Mouse (Mus musculus) neutrophil, adult 5-6 weeks (primary cell): ENCODE data around the gene Gm4952. TPM values are rescaled to one million over a fixed set of nuclear protein-coding genes. Genes with fewer than 3 reads are reported as not detected.

Source experiments
- total RNA-seq: library from RNA; stranded (forward); fragments of 200-1000 nt; gene quantifications from 2 replicates; pipeline ENCODE4 v1.2.3, GENCODE M21; 2017

Gene Gm4952
- total RNA-seq, 1 experiment from 2014 or later, result not detected

Other genes starting within 250 kb of the Gm4952 start
- not detected in 2 replicates for gene Olfr1440, start 212.7 kb upstream of the Gm4952 start, total RNA-seq
- not detected in 2 replicates for gene Olfr1441, start 182.5 kb upstream of the Gm4952 start, total RNA-seq
- gene Pfpl, start 172.1 kb upstream of the Gm4952 start, total RNA-seq, result not detected in 2 replicates
- 276 and 282 TPM in 2 replicates for gene Mpeg1, start 139.2 kb upstream of the Gm4952 start, total RNA-seq
- 9.8 and 10.5 TPM in 2 replicates for gene Dtx4, start 98.5 kb upstream of the Gm4952 start, total RNA-seq
- gene Fam111a, start 54.2 kb upstream of the Gm4952 start, total RNA-seq, result 326 and 339 TPM in 2 replicates
- not detected in 2 replicates for gene Glyat, start 33.3 kb downstream of the Gm4952 start, total RNA-seq
- not detected in 2 replicates for gene Olfr1442, start 70.5 kb downstream of the Gm4952 start, total RNA-seq
- not detected in 2 replicates for gene Olfr1443, start 78.1 kb downstream of the Gm4952 start, total RNA-seq
- gene Keg1, start 95.8 kb downstream of the Gm4952 start, total RNA-seq, result not detected in 2 replicates
- gene Cntf, start 165.7 kb downstream of the Gm4952 start, total RNA-seq, result 1.4 and 2.2 TPM in 2 replicates
- 74.2 and 77.0 TPM in 2 replicates for gene Zfp91, start 196.2 kb downstream of the Gm4952 start, total RNA-seq
- gene Lpxn, start 196.2 kb downstream of the Gm4952 start, total RNA-seq, result 49.7 and 54.9 TPM in 2 replicates
- gene Gm5244, start 246.7 kb downstream of the Gm4952 start, total RNA-seq, result 1.5 and 1.9 TPM in 2 replicates